Mouse (Mus musculus): ENCODE data around the gene Pde1a.

DNA sequence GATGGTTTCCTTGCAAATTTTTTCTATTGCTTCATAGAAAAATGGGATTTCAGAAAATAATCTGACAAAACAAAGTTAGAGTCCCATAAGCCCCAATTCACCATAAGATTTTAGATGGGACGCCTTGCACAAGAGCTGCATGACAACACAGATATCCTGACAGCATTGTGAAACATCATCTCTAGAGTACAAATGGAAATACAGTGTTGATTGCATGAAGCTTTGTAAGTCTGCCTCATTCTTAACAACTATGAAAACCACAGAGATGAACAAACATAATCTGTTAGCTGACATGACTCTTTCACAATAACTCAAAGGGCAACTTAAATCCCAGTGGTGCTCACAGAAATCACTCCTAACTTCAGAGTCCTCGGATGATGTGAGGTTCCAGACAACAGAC lies 29.5 kb upstream of the Pde1a start:
- TF ChIP-seq CTCF (IDR thresholded peaks at IDR 0.05; ENCODE audit: borderline replicate concordance, insufficient read depth, low read length) = no peak
- TF ChIP-seq POLR2A (IDR thresholded peaks at IDR 0.05; ENCODE audit: low read depth, low read length) = no peak

Measured in embryonic fibroblast, embryonic 13.5 days (primary cell).